Mouse (Mus musculus) limb, embryonic 11.5 days (tissue): ENCODE measurements around the gene Agbl5. TPM values are rescaled to one million over a fixed set of nuclear protein-coding genes. Genes with fewer than 3 reads are reported as not detected.

Experiments used
- ATAC-seq: fragments of 200-750 bp; cut with Nextera tagmentation; 2 replicates; pipeline ENCODE4 v1.8.0; 2017; ENCODE audit warnings: low read depth; ENCODE audit not compliant: insufficient number of reproducible peaks, low FRiP score, low TSS enrichment
- DNase-seq: peaks from one replicate; pipeline ENCODE4 v3.0.0-alpha.2; 2015; ENCODE audit warnings: low spot score
- H3K27ac ChIP-seq: fragments of 300-500 bp; sonication (generic); replicated peaks from 2 replicates; pipeline ENCODE4 v1.5.1; 2014; ENCODE audit warnings: low read depth, mild to moderate bottlenecking, low read length
- H3K27me3 ChIP-seq: fragments of 300-500 bp; sonication (generic); 2 replicates; pipeline ENCODE4 v1.6.1; 2014; ENCODE audit warnings: mild to moderate bottlenecking, low read length, mixed read lengths; ENCODE audit not compliant: control insufficient read depth, insufficient read depth
- H3K36me3 ChIP-seq: fragments of 300-500 bp; sonication (generic); 2 replicates; pipeline ENCODE4 v1.6.1; 2014; ENCODE audit warnings: mild to moderate bottlenecking, low read length, moderate library complexity, mixed read lengths; ENCODE audit not compliant: control insufficient read depth, insufficient read depth
- H3K4me1 ChIP-seq: fragments of 300-500 bp; sonication (generic); 2 replicates; pipeline ENCODE4 v1.6.1; 2014; ENCODE audit warnings: low read length, mixed read lengths; ENCODE audit not compliant: control insufficient read depth, insufficient read depth
- H3K4me2 ChIP-seq: fragments of 300-500 bp; sonication (generic); 2 replicates; pipeline ENCODE4 v1.6.1; 2014; ENCODE audit warnings: low read depth, mild to moderate bottlenecking, moderate library complexity; ENCODE audit not compliant: severe bottlenecking
- H3K4me3 ChIP-seq: fragments of 300-500 bp; sonication (generic); 2 replicates; pipeline ENCODE4 v1.5.1; 2014; ENCODE audit warnings: low read depth, low read length
- H3K9ac ChIP-seq: fragments of 300-500 bp; sonication (generic); 2 replicates; pipeline ENCODE4 v1.6.1; 2014; ENCODE audit warnings: mild to moderate bottlenecking, low read length
- H3K9me3 ChIP-seq: fragments of 300-500 bp; sonication (generic); 2 replicates; pipeline ENCODE4 v1.6.1; 2016; ENCODE audit warnings: low read length; ENCODE audit not compliant: control insufficient read depth
- WGBS: fragments of 180-500 bp; shearing (Covaris S2); extraction: QIAGEN DNeasy Blood & Tissue Kit; methylation state at CpG from one replicate; pipeline ENCODE4 v1.1.7; 2014; 5-methylcytosine and 5-hydroxymethylcytosine counted together
- polyA plus RNA-seq: library from polyadenylated mRNA; unstranded; fragments of >200 nt; fragmentation: Nextera tagmentation; extraction: Ambion mirVana; gene quantifications from 2 replicates; pipeline ENCODE4 v1.2.1, GENCODE M21; 2014

The Agbl5 gene
- polyA plus RNA-seq, 1 experiment from 2014 or later: 35.7 TPM

DNA sequence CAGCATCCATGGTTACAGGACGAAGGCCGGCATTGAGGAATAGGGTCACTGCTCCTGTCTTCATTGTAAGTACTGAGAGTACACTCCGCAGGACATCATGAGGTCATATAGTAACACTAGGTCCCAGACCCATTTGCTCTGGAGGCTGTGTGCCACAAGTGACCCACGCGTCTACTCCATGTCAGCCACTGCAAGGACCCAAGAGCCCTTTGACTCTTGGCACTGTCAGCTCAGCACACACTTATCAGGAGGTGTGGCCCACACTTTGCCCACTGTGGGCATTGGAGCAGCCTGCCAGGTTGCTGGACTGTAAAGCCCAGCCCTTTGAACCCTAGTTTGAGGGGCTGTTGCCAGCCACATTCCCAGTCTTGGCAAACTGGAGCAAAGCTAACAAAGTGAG lies 36.7 kb downstream of the Agbl5 start:
- ATAC-seq (no peak), DNase-seq (no peak)
- peaks cover 3% of the 10 kb centered on the region; the same call in 1 of the 2 replicates for H3K36me3 ChIP-seq
- H3K9me3 ChIP-seq: no peaks in the 10 kb centered on the region
- no peak overlapping the region for H3K4me3 ChIP-seq
- WGBS: 94% methylated on average over 5 of the region's 5 CpGs
- H3K27ac ChIP-seq: no peak overlapping the region
- no peaks in the 10 kb centered on the region for H3K27me3 ChIP-seq
- no peak overlapping the region for H3K4me2 ChIP-seq
- H3K4me1 ChIP-seq: peaks cover 8% of the 10 kb centered on the region
- H3K9ac ChIP-seq: no peak overlapping the region

DNA sequence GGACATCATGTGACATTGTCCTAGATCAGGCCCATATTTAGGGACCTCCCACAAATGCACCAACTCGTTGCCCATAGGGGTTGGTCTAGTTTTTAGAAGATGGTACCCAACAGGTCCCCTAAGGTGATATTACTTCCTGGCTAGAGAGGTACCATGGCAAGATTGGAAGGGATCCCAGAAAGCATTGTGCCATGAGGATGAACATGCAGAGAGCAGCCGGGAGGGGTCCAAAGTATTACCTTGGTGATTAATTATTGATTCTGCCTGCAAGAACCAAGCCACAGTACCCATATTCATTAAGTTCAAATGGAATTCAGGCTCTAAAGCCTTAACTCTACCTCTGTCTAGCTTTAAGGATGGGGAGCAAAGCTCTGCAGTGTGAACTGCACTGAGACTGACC lies 37.6 kb downstream of the Agbl5 start:
- DNase-seq: no peak
- no peaks in the 10 kb centered on the region for H3K36me3 ChIP-seq
- ATAC-seq: no peak
- H3K4me1 ChIP-seq: peaks cover 8% of the 10 kb centered on the region
- H3K9ac ChIP-seq: no peak overlapping the region
- WGBS: 89% methylated on average over 2 of the region's 2 CpGs
- no peak overlapping the region for H3K4me2 ChIP-seq
- no peak overlapping the region for H3K27ac ChIP-seq
- H3K27me3 ChIP-seq: no peaks in the 10 kb centered on the region
- no peak overlapping the region for H3K4me3 ChIP-seq
- H3K9me3 ChIP-seq: no peaks in the 10 kb centered on the region

- Histone ChIP-seq H3K9ac (no peak overlapping the region), H3K27ac (no peak overlapping the region), H3K27me3 (no peaks in the 10 kb centered on the region), H3K36me3 (no peaks in the 10 kb centered on the region), H3K4me2 (no peak overlapping the region), H3K4me1 (no peaks in the 10 kb centered on the region), H3K4me3 (no peak overlapping the region), H3K9me3 (no peaks in the 10 kb centered on the region)
- WGBS: 44% methylated on average over 7 of the region's 7 CpGs
- ATAC-seq (no peak), DNase-seq (no peak)
These were observed 39.5 kb downstream of the Agbl5 start for GRCm38 (mm10) chr5:30927945-30928529.

GRCm38 (mm10) chr5:30930121-30930520 lies 41.6 kb downstream of the Agbl5 start:
- WGBS: 48% methylated on average over 4 of the region's 4 CpGs
- ATAC-seq (peak; percentile 48; the same call in 1 of the 2 replicates), DNase-seq (peak; percentile 76)
- no peak overlapping the region for H3K4me2 ChIP-seq
- H3K9ac ChIP-seq: no peak overlapping the region
- no peak overlapping the region for H3K4me3 ChIP-seq
- H3K27ac ChIP-seq: no peak overlapping the region
- no peaks in the 10 kb centered on the region for H3K9me3 ChIP-seq
- H3K36me3 ChIP-seq: no peaks in the 10 kb centered on the region
- no peaks in the 10 kb centered on the region for H3K27me3 ChIP-seq
- H3K4me1 ChIP-seq: no peaks in the 10 kb centered on the region

GRCm38 (mm10) chr5:30930846-30931245 lies 42.4 kb downstream of the Agbl5 start:
- no peak for ATAC-seq

DNA sequence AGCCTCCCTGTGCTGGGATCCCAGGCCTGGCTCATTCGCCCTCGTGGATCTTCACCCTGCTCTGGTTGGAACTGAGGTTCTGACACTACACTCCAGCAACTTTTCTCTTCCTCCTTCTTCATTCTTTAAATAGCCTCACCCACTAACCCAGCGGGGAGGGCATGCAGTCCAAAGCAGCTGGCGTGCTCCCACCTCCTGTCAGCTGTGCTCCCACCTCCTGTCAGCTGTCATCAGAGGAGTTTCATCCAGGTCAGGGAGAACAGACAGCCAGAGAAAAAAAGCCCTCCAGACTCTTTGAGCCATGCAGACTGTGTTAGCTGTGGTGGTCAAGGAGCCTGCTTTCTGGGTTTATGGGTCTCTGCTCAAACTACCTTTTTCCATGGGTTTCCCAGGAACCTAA lies 42.9 kb downstream of the Agbl5 start:
- no peak overlapping the region for H3K9ac ChIP-seq
- no peaks in the 10 kb centered on the region for H3K4me1 ChIP-seq

More at GRCm38 (mm10) chr5:30930846-30931245, 42.4 kb downstream of the Agbl5 start:
- Histone ChIP-seq H3K9me3 (no peaks in the 10 kb centered on the region), H3K27ac (no peak overlapping the region), H3K4me2 (no peak overlapping the region), H3K4me3 (no peak overlapping the region), H3K9ac (no peak overlapping the region), H3K4me1 (no peaks in the 10 kb centered on the region), H3K36me3 (no peaks in the 10 kb centered on the region), H3K27me3 (no peaks in the 10 kb centered on the region)
- WGBS: 84% methylated on average over 6 of the region's 6 CpGs
- no peak for DNase-seq

GRCm38 (mm10) chr5:30933705-30934104 lies 45.2 kb downstream of the Agbl5 start:
- ATAC-seq: no peak
- no peaks in the 10 kb centered on the region for H3K9me3 ChIP-seq
- no peak for DNase-seq
- H3K4me3 ChIP-seq: no peak overlapping the region
- H3K27ac ChIP-seq: no peak overlapping the region
- no peaks in the 10 kb centered on the region for H3K27me3 ChIP-seq
- no peaks in the 10 kb centered on the region for H3K4me1 ChIP-seq
- no peak overlapping the region for H3K9ac ChIP-seq
- no peak overlapping the region for H3K4me2 ChIP-seq
- H3K36me3 ChIP-seq: no peaks in the 10 kb centered on the region
- WGBS: 73% methylated on average over 5 of the region's 5 CpGs

More for the DNA sequence above, 42.9 kb downstream of the Agbl5 start:
- no peaks in the 10 kb centered on the region for H3K36me3 ChIP-seq
- WGBS: 85% methylated on average over 4 of the region's 4 CpGs
- no peak for ATAC-seq
- no peaks in the 10 kb centered on the region for H3K9me3 ChIP-seq
- DNase-seq: no peak
- H3K27me3 ChIP-seq: no peaks in the 10 kb centered on the region
- no peak overlapping the region for H3K27ac ChIP-seq
- H3K4me2 ChIP-seq: no peak overlapping the region
- no peak overlapping the region for H3K4me3 ChIP-seq

DNA sequence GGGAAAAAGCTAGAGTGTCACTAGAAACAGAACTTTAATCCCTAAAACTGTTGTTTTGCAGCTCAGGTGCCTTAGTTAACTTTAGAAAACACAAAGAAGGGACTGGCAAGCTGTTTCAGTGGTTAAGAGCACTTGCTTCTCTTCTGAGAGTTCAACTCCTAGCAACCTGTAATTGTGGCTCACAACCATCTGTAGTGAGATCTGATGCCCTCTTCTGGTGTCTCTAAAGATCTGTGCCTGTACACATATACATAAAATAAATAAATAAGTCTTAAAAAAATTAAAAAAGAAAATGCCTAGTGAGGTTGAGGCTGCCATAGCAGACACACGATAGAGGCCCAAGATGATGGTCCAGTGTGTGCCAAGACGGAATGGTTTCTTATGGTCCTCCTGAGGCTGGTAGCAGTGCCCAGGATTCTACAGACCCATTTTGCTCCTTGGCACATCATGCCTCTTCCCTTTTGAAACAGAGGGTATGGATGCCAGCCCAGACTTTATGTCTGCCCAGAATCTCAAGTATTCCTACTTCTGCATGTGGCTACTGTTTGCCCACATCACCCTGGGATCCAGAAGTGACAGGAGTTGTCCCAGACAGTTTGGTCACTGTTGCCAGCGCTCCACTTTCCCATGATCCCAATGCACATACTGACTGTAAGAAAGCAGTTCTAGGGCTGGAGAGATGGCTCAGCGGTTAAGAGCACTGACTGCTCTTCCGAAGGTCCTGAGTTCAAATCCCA lies 46.4 kb downstream of the Agbl5 start:
- DNase-seq (no peak), ATAC-seq (no peak)
- 88% methylated on average over 5 of the region's 5 CpGs for WGBS
- no peak overlapping the region for H3K9ac ChIP-seq
- no peak overlapping the region for H3K4me2 ChIP-seq
- no peak overlapping the region for H3K27ac ChIP-seq
- no peaks in the 10 kb centered on the region for H3K4me1 ChIP-seq
- no peaks in the 10 kb centered on the region for H3K36me3 ChIP-seq
- no peaks in the 10 kb centered on the region for H3K27me3 ChIP-seq
- H3K9me3 ChIP-seq: no peaks in the 10 kb centered on the region
- H3K4me3 ChIP-seq: no peak overlapping the region
